Mouse (Mus musculus) stomach, postnatal 0 days (tissue): ENCODE data around the gene Tgfb2. TPM values are rescaled to one million over a fixed set of nuclear protein-coding genes. Genes with fewer than 3 reads are reported as not detected.

Experiments
- ATAC-seq: fragments of 200-750 bp; cut with Nextera tagmentation; 2 replicates; pipeline ENCODE4 v1.8.0; 2017; ENCODE audit not compliant: low FRiP score, low TSS enrichment
- DNase-seq: peaks from one replicate; pipeline ENCODE4 v3.0.0-alpha.2; 2016; ENCODE audit warnings: low spot score
- H3K27ac ChIP-seq: fragments of 300-500 bp; sonication (generic); replicated peaks from 2 replicates; pipeline ENCODE4 v1.5.1; 2014; ENCODE audit warnings: mild to moderate bottlenecking, control low read depth
- H3K27me3 ChIP-seq: fragments of 300-500 bp; sonication (generic); 2 replicates; pipeline ENCODE4 v1.6.1; 2014; ENCODE audit warnings: low read length; ENCODE audit not compliant: control insufficient read depth, insufficient read depth
- H3K36me3 ChIP-seq: fragments of 300-500 bp; sonication (generic); 2 replicates; pipeline ENCODE4 v1.6.1; 2014; ENCODE audit warnings: low read length, mixed read lengths; ENCODE audit not compliant: control insufficient read depth, insufficient read depth
- H3K4me1 ChIP-seq: fragments of 300-500 bp; sonication (generic); replicated peaks from 2 replicates; pipeline ENCODE4 v1.6.1; 2014; ENCODE audit warnings: antibody characterized with exemption; ENCODE audit not compliant: control insufficient read depth, insufficient read depth
- H3K4me2 ChIP-seq: fragments of 300-500 bp; sonication (generic); replicated peaks from 2 replicates; pipeline ENCODE4 v1.6.1; 2014; ENCODE audit warnings: low read depth, mild to moderate bottlenecking, control low read depth, moderate library complexity
- H3K4me3 ChIP-seq: fragments of 300-500 bp; sonication (generic); 2 replicates; pipeline ENCODE4 v1.5.1; 2014; ENCODE audit warnings: low read depth, low read length, control low read depth
- H3K9ac ChIP-seq: fragments of 300-500 bp; sonication (generic); 2 replicates; pipeline ENCODE4 v1.6.1; 2014; ENCODE audit warnings: mild to moderate bottlenecking, low read length, control low read depth, mixed read lengths
- H3K9me3 ChIP-seq: fragments of 300-500 bp; sonication (generic); 2 replicates; pipeline ENCODE4 v1.6.1; 2016; ENCODE audit warnings: low read length; ENCODE audit not compliant: control insufficient read depth
- CTCF ChIP-seq: IDR thresholded peaks from 2 replicates; pipeline ENCODE4 v1.5.1; 2016; ENCODE audit warnings: antibody characterized with exemption, low read depth, mild to moderate bottlenecking, moderate library complexity
- EP300 ChIP-seq: optimal IDR thresholded peaks from 2 replicates; pipeline ENCODE3; 2016; ENCODE audit warnings: antibody characterized with exemption
- WGBS: fragments of 180-500 bp; shearing (Covaris S2); extraction: QIAGEN DNeasy Blood & Tissue Kit; methylation state at CpG from one replicate; pipeline ENCODE4 v1.1.7; 2014; 5-methylcytosine and 5-hydroxymethylcytosine counted together
- polyA plus RNA-seq: library from polyadenylated mRNA; unstranded; fragments of >200 nt; fragmentation: Nextera tagmentation; extraction: Ambion mirVana; gene quantifications from 2 replicates; pipeline ENCODE4 v1.2.1, GENCODE M21; 2015

Gene Tgfb2
- polyA plus RNA-seq, 1 experiment from 2014 or later, result 10.3 TPM

- WGBS, result 84% methylated on average over 9 of the region's 9 CpGs
- DNase-seq, result no peak
- no peak for ATAC-seq
Observed at GRCm38 (mm10) chr1:186691708-186692107, 14.1 kb downstream of the Tgfb2 start.

GRCm38 (mm10) chr1:186684041-186684440 is 21.7 kb downstream of the Tgfb2 start:
- no peaks in the 10 kb centered on the region for H3K9me3 ChIP-seq
- no peak for ATAC-seq
- no peaks in the 10 kb centered on the region for H3K4me1 ChIP-seq
- TF ChIP-seq EP300, result no peak
- no peak for TF ChIP-seq CTCF
- no peak for DNase-seq
- no peak overlapping the region for H3K9ac ChIP-seq
- H3K4me3 ChIP-seq, result no peak overlapping the region
- WGBS, result 81% methylated on average over 3 of the region's 3 CpGs
- H3K4me2 ChIP-seq, result no peak overlapping the region
- H3K36me3 ChIP-seq, result no peaks in the 10 kb centered on the region
- no peak overlapping the region for H3K27ac ChIP-seq
- H3K27me3 ChIP-seq, result no peaks in the 10 kb centered on the region

More at GRCm38 (mm10) chr1:186691708-186692107, 14.1 kb downstream of the Tgfb2 start:
- Histone ChIP-seq H3K4me1 (0 out of 2 replicates have a peak, but pooled peaks cover 3% of the 10 kb centered on the region), H3K9me3 (no peaks in the 10 kb centered on the region), H3K27ac (no peak overlapping the region), H3K4me3 (no peak overlapping the region), H3K9ac (no peak overlapping the region), H3K27me3 (no peaks in the 10 kb centered on the region), H3K4me2 (no peak overlapping the region), H3K36me3 (no peaks in the 10 kb centered on the region)
- TF ChIP-seq EP300 (no peak), CTCF (no peak)

- Histone ChIP-seq H3K4me1 (no peaks in the 10 kb centered on the region), H3K9me3 (no peaks in the 10 kb centered on the region), H3K4me2 (no peak overlapping the region), H3K4me3 (no peak overlapping the region), H3K27me3 (no peaks in the 10 kb centered on the region), H3K36me3 (no peaks in the 10 kb centered on the region), H3K9ac (no peak overlapping the region), H3K27ac (no peak overlapping the region)
- ATAC-seq (no peak), DNase-seq (no peak)
- TF ChIP-seq EP300 (no peak), CTCF (no peak)
- 52% methylated on average over 7 of the region's 7 CpGs for whole genome bisulfite sequencing
Observed at GRCm38 (mm10) chr1:186682606-186683005, 23.2 kb downstream of the Tgfb2 start.

GRCm38 (mm10) chr1:186677614-186678013 is 28.2 kb downstream of the Tgfb2 start:
- Histone ChIP-seq H3K4me3 (no peak overlapping the region), H3K9me3 (no peaks in the 10 kb centered on the region), H3K36me3 (no peaks in the 10 kb centered on the region), H3K27ac (no peak overlapping the region), H3K4me1 (peaks cover 3% of the 10 kb centered on the region; the same call in 1 of the 2 replicates), H3K9ac (no peak overlapping the region), H3K4me2 (no peak overlapping the region), H3K27me3 (no peaks in the 10 kb centered on the region)
- 80% methylated on average over 12 of the region's 12 CpGs for WGBS
- DNase-seq (no peak), ATAC-seq (no peak)
- TF ChIP-seq CTCF (no peak), EP300 (no peak)

- no peak for TF ChIP-seq CTCF
- TF ChIP-seq EP300, result no peak
- H3K4me3 ChIP-seq, result no peak overlapping the region
- no peak for DNase-seq
- no peak overlapping the region for H3K4me2 ChIP-seq
- peaks cover 3% of the 10 kb centered on the region; the same call in 1 of the 2 replicates for H3K4me1 ChIP-seq
- H3K9ac ChIP-seq, result no peak overlapping the region
- H3K27me3 ChIP-seq, result no peaks in the 10 kb centered on the region
- H3K36me3 ChIP-seq, result no peaks in the 10 kb centered on the region
- 71% methylated on average over 5 of the region's 5 CpGs for WGBS
- H3K9me3 ChIP-seq, result no peaks in the 10 kb centered on the region
- ATAC-seq, result no peak
- no peak overlapping the region for H3K27ac ChIP-seq
Observed at GRCm38 (mm10) chr1:186676199-186676598, 29.6 kb downstream of the Tgfb2 start.

- no peak for DNase-seq
- ATAC-seq, result no peak
- Histone ChIP-seq H3K27me3 (no peaks in the 10 kb centered on the region), H3K4me2 (no peak overlapping the region), H3K27ac (no peak overlapping the region), H3K4me3 (no peak overlapping the region), H3K4me1 (peaks cover 3% of the 10 kb centered on the region; the same call in 1 of the 2 replicates), H3K9me3 (no peaks in the 10 kb centered on the region), H3K9ac (no peak overlapping the region), H3K36me3 (no peaks in the 10 kb centered on the region)
- TF ChIP-seq EP300 (no peak), CTCF (no peak)
- 79% methylated on average over 6 of the region's 6 CpGs for WGBS
Observed at GRCm38 (mm10) chr1:186675263-186675662, 30.5 kb downstream of the Tgfb2 start.
